Mouse (Mus musculus) embryonic facial prominence, embryonic 14.5 days (tissue): ENCODE measurements around the gene Gpr89. TPM values are rescaled to one million over a fixed set of nuclear protein-coding genes. Genes with fewer than 3 reads are reported as not detected.

Experiments
- ATAC-seq: fragments of 200-750 bp; cut with Nextera tagmentation; 2 replicates; pipeline ENCODE4 v1.8.0; 2017; ENCODE audit warnings: low read depth, moderate number of reproducible peaks, moderate TSS enrichment
- DNase-seq: peaks from one replicate; pipeline ENCODE4 v3.0.0-alpha.2; 2015; ENCODE audit warnings: low spot score
- H3K27ac ChIP-seq: fragments of 300-500 bp; sonication (generic); replicated peaks from 2 replicates; pipeline ENCODE4 v1.5.1; 2014; ENCODE audit warnings: low read depth, mild to moderate bottlenecking, low read length, moderate library complexity
- H3K27me3 ChIP-seq: fragments of 300-500 bp; sonication (generic); replicated peaks from 2 replicates; pipeline ENCODE4 v1.6.1; 2014; ENCODE audit warnings: low read length; ENCODE audit not compliant: control insufficient read depth, insufficient read depth
- H3K36me3 ChIP-seq: fragments of 300-500 bp; sonication (generic); 2 replicates; pipeline ENCODE4 v1.6.1; 2014; ENCODE audit warnings: low read length, mixed read lengths; ENCODE audit not compliant: control insufficient read depth, insufficient read depth
- H3K4me1 ChIP-seq: fragments of 300-500 bp; sonication (generic); 2 replicates; pipeline ENCODE4 v1.6.1; 2014; ENCODE audit warnings: antibody characterized with exemption, low read length; ENCODE audit not compliant: control insufficient read depth, insufficient read depth
- H3K4me2 ChIP-seq: fragments of 300-500 bp; sonication (generic); 2 replicates; pipeline ENCODE4 v1.6.1; 2014; ENCODE audit warnings: low read depth, mild to moderate bottlenecking, low read length, moderate library complexity, mixed read lengths
- H3K4me3 ChIP-seq: fragments of 300-500 bp; sonication (generic); 2 replicates; pipeline ENCODE4 v1.5.1; 2014; ENCODE audit warnings: low read depth, mild to moderate bottlenecking, low read length
- H3K9ac ChIP-seq: fragments of 300-500 bp; sonication (generic); 2 replicates; pipeline ENCODE4 v1.6.1; 2014; ENCODE audit warnings: low read depth, mild to moderate bottlenecking, low read length, moderate library complexity, mixed read lengths
- H3K9me3 ChIP-seq: fragments of 300-500 bp; sonication (generic); 2 replicates; pipeline ENCODE4 v1.6.1; 2016; ENCODE audit warnings: low read length; ENCODE audit not compliant: control insufficient read depth
- WGBS: fragments of 180-500 bp; shearing (Covaris S2); extraction: QIAGEN DNeasy Blood & Tissue Kit; methylation state at CpG from one replicate; pipeline ENCODE4 v1.1.7; 2014; 5-methylcytosine and 5-hydroxymethylcytosine counted together
- polyA plus RNA-seq: library from polyadenylated mRNA; unstranded; fragments of >200 nt; fragmentation: Nextera tagmentation; extraction: Ambion mirVana; gene quantifications from 2 replicates; pipeline ENCODE4 v1.2.1, GENCODE M21; 2014

Gpr89 gene
- polyA plus RNA-seq, 1 experiment from 2014 or later = 41.0 TPM

DNA sequence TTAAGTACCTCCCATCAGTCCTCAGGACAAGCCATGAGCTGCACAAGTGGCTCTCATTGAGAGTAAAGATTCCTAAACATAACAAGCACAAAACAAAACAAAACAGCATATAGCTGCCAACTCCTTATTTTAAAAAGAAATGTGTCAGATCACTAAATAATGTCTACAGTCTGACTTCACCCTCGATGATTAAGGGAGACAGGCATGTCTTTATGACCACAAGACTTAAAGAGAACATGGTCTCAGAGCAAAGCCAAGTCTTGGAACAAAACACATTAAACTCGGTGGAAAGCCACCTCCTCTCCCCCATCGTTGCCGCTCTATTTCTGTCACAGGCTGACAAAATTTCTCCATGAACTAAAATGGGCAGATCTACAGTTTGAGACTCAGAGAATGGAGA is 19.5 kb upstream of the Gpr89 start:
- H3K9me3 ChIP-seq = no peaks in the 10 kb centered on the region
- no peak overlapping the region for H3K27ac ChIP-seq
- H3K4me1 ChIP-seq = no peaks in the 10 kb centered on the region
- no peak overlapping the region for H3K9ac ChIP-seq
- no peak overlapping the region for H3K4me2 ChIP-seq
- DNase-seq (no peak), ATAC-seq (no peak)
- no peaks in the 10 kb centered on the region for H3K36me3 ChIP-seq
- 84% methylated on average over 4 of the region's 4 CpGs for WGBS
- H3K27me3 ChIP-seq = no peaks in the 10 kb centered on the region
- no peak overlapping the region for H3K4me3 ChIP-seq

- H3K4me2 ChIP-seq = no peak overlapping the region
- ATAC-seq (no peak), DNase-seq (no peak)
Observed at GRCm38 (mm10) chr3:96920991-96921390, 15.8 kb upstream of the Gpr89 start.

DNA sequence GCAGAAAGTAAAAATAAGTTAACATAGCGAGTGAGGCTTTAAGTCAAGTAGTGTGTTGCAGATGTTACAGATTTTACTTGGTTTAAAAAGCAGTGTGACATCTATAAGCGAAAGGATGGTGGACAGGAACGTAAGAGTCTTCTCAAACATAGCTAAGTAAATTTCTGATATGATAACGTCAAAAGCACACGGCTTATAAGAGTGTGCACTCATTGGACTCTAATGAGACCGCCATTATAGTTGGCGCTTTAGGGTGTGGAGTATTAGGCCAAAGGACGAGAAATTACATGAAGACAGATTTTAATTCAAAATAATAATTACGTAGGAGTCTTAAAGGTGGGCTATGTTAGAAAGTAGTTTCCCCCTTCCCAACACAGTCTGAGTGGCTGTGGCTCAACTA is 446 bp upstream of the Gpr89 start:
- no peak overlapping the region for H3K27ac ChIP-seq
- peak overlapping the region; percentile 89 for H3K4me3 ChIP-seq
- no peaks in the 10 kb centered on the region for H3K9me3 ChIP-seq
- H3K4me2 ChIP-seq = peak overlapping the region; percentile 83
- no peak for DNase-seq
- H3K27me3 ChIP-seq = no peaks in the 10 kb centered on the region
- peaks cover 6% of the 10 kb centered on the region for H3K4me1 ChIP-seq
- H3K36me3 ChIP-seq = no peaks in the 10 kb centered on the region
- ATAC-seq = peak; percentile 5
- WGBS = 47% methylated on average over 9 of the region's 9 CpGs
- peak overlapping the region; percentile 91 for H3K9ac ChIP-seq

More at GRCm38 (mm10) chr3:96920991-96921390, 15.8 kb upstream of the Gpr89 start:
- Histone ChIP-seq H3K4me3 (no peak overlapping the region), H3K27me3 (no peaks in the 10 kb centered on the region), H3K27ac (no peak overlapping the region), H3K4me1 (no peaks in the 10 kb centered on the region), H3K9ac (no peak overlapping the region), H3K9me3 (no peaks in the 10 kb centered on the region), H3K36me3 (no peaks in the 10 kb centered on the region)
- 53% methylated on average over 7 of the region's 7 CpGs for WGBS

DNA sequence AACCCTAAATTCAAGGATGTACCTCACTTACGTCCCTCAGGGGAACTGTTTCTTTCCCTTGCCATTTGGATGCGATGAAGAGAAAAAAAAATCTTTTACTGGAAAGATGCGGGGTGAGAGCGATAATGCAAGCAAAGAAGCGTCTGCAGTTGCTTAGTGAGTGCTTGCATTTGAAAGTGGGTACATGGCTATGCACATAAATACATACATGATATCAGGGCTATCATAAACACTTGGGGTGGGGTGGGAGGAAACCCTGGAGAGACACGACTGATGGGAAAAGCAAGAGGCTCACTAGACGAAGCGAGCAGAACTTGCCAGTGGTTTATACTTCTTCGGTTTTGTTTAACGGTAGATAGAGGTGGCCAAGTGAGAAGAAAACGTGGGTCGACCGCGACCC is 753 bp downstream of the Gpr89 start, which contains the start of gene Gja5:
Gene Gja5 (plus strand): TSS at position 301 of the 400 bp plus-strand sequence.
- 14% methylated on average over 14 of the region's 14 CpGs for WGBS
- no peaks in the 10 kb centered on the region for H3K27me3 ChIP-seq
- no peak within 1 kb of the TSS for H3K27ac ChIP-seq
- peak within 1 kb of the TSS; percentile 91 for H3K9ac ChIP-seq
- peak within 1 kb of the TSS; percentile 89 for H3K4me3 ChIP-seq
- peaks cover 6% of the 10 kb centered on the region for H3K4me1 ChIP-seq
- H3K4me2 ChIP-seq = peak within 1 kb of the TSS; percentile 83
- no peaks in the 10 kb centered on the region for H3K9me3 ChIP-seq
- DNase-seq (no peak), ATAC-seq (no peak)
- H3K36me3 ChIP-seq = no peaks in the 10 kb centered on the region

GRCm38 (mm10) chr3:96902336-96902999 is 2.7 kb downstream of the Gpr89 start:
- peaks cover 8% of the 10 kb centered on the region; the same call in 1 of the 2 replicates for H3K36me3 ChIP-seq
- H3K9me3 ChIP-seq = no peaks in the 10 kb centered on the region
- no peak overlapping the region for H3K9ac ChIP-seq
- H3K4me2 ChIP-seq = no peak overlapping the region
- H3K4me3 ChIP-seq = no peak overlapping the region
- no peaks in the 10 kb centered on the region for H3K27me3 ChIP-seq
- ATAC-seq = no peak
- no peak for DNase-seq
- no peak overlapping the region for H3K27ac ChIP-seq
- WGBS = 91% methylated on average over 4 of the region's 4 CpGs
- peaks cover 6% of the 10 kb centered on the region for H3K4me1 ChIP-seq

- 95% methylated on average over 7 of the region's 7 CpGs for WGBS
- no peak overlapping the region for H3K4me2 ChIP-seq
- no peak overlapping the region for H3K4me3 ChIP-seq
- H3K9ac ChIP-seq = no peak overlapping the region
- no peaks in the 10 kb centered on the region for H3K4me1 ChIP-seq
- ATAC-seq (no peak), DNase-seq (no peak)
- no peak overlapping the region for H3K27ac ChIP-seq
- H3K36me3 ChIP-seq = peaks cover 56% of the 10 kb centered on the region
- no peaks in the 10 kb centered on the region for H3K9me3 ChIP-seq
- no peaks in the 10 kb centered on the region for H3K27me3 ChIP-seq
Observed at GRCm38 (mm10) chr3:96883690-96884089, 21.5 kb downstream of the Gpr89 start.

GRCm38 (mm10) chr3:96882061-96882849 is 22.9 kb downstream of the Gpr89 start:
- no peak overlapping the region for H3K9ac ChIP-seq
- no peak overlapping the region for H3K4me2 ChIP-seq
- ATAC-seq (no peak), DNase-seq (no peak)
- no peak overlapping the region for H3K4me3 ChIP-seq
- H3K27ac ChIP-seq = no peak overlapping the region
- peaks cover 52% of the 10 kb centered on the region for H3K36me3 ChIP-seq
- WGBS = 90% methylated on average over 14 of the region's 14 CpGs
- no peaks in the 10 kb centered on the region for H3K27me3 ChIP-seq
- H3K4me1 ChIP-seq = no peaks in the 10 kb centered on the region
- no peaks in the 10 kb centered on the region for H3K9me3 ChIP-seq

DNA sequence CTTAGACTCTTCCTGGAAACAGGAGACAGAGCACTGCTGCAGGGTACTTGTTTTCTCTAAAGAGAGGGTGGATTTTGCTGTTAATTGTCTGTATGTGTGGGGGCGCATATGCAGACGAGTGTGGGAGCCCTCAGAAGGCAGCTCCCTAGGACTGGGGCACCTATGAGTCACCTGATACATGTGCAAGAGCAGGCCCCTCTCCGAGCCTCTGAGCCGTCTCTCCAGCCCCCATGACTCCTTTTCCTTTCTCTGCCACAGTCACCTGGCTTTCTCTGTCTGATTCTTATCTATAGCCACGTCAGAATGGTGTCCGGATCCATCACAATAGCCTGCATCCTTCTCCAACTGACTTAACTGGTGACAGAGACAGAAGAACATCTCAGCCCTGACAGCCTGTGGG is 23.6 kb downstream of the Gpr89 start:
- Histone ChIP-seq H3K4me3 (no peak overlapping the region), H3K4me1 (no peaks in the 10 kb centered on the region), H3K36me3 (peaks cover 55% of the 10 kb centered on the region), H3K27ac (no peak overlapping the region), H3K9me3 (no peaks in the 10 kb centered on the region), H3K9ac (no peak overlapping the region), H3K27me3 (no peaks in the 10 kb centered on the region), H3K4me2 (no peak overlapping the region)
- DNase-seq (no peak), ATAC-seq (no peak)
- WGBS = 72% methylated on average over 6 of the region's 6 CpGs
